Mouse (Mus musculus) retina, postnatal 1 day (tissue): ENCODE measurements around the gene Relch.
"Not testable (repeated sequence)": the region's sequence is repeated elsewhere in the genome, so short reads cannot be mapped to it uniquely, and the experiment has no call there.

Experiments
- DNase-seq: peaks from one replicate; pipeline ENCODE4 v3.0.0-alpha.2; 2012

Gene Relch

GRCm38 (mm10) chr1:105663171-105663961 is at the start of gene Relch, which contains the start of gene Pign:
Gene Relch (plus strand): TSS chr1:105663861.
Gene Pign (minus strand): TSS chr1:105663677.
- DNase-seq, result peak; percentile 100

DNA sequence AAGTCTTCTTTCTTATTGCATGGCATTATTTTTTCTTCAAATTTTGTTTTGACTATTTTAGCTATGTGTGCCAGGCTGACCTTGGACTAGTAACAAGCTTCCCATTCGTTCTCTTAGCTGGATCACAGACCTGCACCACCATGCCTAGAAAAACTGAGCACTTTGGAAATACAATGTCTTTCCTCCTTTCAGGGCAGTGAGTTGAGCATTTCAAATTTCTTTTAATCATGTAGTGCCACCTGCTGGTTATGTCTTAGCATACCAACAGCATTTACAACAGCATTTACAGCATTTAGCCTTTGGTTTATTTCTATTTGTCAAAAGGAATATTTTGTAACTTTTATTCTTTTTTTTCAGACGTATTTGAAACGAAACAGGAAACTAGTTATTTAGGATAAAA is 33.2 kb upstream of the Relch start:
- peak; percentile 66 for DNase-seq

- no peak for DNase-seq
Observed at GRCm38 (mm10) chr1:105644093-105644492, 19.6 kb upstream of the Relch start.

- no peak for DNase-seq
Observed at GRCm38 (mm10) chr1:105650650-105651049, 13.0 kb upstream of the Relch start.

GRCm38 (mm10) chr1:105653981-105654380 is 9.7 kb upstream of the Relch start:
- no peak for DNase-seq

GRCm38 (mm10) chr1:105660015-105660414 is 3.6 kb upstream of the Relch start:
- DNase-seq, result peak; percentile 71

GRCm38 (mm10) chr1:105662820-105663170 is 866 bp upstream of the Relch start:
- DNase-seq, result no peak

- DNase-seq, result peak; percentile 46
Observed at GRCm38 (mm10) chr1:105663962-105664812, 526 bp downstream of the Relch start.

GRCm38 (mm10) chr1:105669700-105670099 is 6.0 kb downstream of the Relch start:
- no peak for DNase-seq

DNA sequence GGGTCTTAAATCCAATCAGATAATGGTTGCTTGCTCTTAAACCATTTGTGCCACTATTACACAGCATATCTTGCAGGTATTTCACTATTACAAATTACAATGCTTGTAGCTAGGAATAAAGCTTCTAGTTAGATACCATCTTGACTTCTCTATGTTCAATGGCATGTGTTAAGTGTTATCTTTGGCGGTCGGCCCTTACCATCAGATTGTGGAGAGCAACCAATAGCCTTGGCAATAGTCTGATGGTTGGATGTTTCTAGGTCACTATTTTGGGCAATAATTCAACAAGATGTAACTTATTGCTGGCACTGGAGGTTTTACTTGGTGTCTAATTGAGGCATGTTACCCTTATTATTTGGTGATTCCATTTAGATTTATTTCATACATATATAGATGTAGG is 11.1 kb downstream of the Relch start:
- no peak for DNase-seq

- DNase-seq, result peak; percentile 35
Observed at GRCm38 (mm10) chr1:105680587-105680986, 16.9 kb downstream of the Relch start.

- DNase-seq, result no peak
Observed at GRCm38 (mm10) chr1:105685501-105685900, 21.8 kb downstream of the Relch start.

GRCm38 (mm10) chr1:105695581-105695980 is 31.9 kb downstream of the Relch start:
- DNase-seq, result no peak

- no peak for DNase-seq
Observed at GRCm38 (mm10) chr1:105700984-105701530, 37.4 kb downstream of the Relch start.

- no peak for DNase-seq
Observed at GRCm38 (mm10) chr1:105709415-105709814, 45.8 kb downstream of the Relch start.

DNA sequence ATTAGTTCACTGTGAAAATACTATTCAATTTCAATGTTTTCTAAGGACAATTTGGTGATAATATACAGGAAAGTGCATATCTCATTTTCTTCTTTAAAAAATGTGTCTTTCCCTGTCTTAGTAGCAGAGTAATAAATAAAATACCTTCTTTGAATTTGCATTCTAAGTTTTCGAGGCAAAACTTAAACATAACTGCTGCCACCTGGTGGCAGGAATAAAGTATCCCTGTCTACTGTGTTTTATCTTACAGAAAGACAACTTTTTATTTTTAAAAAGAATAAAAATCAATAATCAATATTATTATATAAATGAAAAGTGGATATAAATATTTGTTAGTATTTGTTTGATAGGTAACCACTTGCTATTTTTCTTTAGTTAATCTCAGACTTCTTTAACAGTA is 47.6 kb downstream of the Relch start:
- peak; percentile 32 for DNase-seq

DNA sequence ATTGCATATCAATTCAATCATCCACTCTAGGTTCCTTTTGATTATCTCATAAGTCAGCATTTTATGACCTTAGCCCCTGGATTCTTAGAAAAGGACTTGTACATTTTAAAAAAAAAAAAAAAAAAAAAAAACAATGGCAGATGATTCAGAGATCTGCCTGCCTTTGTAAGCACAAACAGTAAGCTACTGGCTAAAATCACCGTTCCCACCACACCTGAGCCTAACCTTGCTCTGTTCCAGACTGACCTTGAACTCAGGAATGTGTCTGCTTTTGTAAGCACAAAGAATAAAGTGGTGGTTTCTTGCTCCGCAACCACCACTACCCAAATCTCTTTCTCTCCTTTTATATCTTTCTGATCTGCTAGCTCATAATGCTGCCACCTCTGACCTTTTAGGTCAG is 49.2 kb downstream of the Relch start:
- no peak for DNase-seq

DNA sequence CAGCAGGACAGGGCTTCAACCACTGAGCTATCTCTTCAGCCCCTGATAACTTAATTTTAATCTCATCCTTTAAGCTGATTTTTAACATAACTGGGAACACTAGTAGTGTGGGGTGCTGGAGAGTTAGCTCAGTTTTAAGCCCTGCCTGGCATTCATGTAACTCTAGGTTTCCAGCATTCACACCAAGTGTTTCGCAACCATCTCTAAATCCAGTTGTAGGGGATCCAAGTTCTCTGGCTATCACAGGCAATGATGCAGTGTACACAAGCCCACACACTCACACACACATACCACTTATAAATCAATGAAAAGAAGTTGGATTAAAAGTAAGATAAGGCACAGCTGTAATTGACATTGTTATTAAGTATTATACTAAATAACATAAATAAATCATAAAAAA is 54.7 kb downstream of the Relch start:
- no peak for DNase-seq

DNA sequence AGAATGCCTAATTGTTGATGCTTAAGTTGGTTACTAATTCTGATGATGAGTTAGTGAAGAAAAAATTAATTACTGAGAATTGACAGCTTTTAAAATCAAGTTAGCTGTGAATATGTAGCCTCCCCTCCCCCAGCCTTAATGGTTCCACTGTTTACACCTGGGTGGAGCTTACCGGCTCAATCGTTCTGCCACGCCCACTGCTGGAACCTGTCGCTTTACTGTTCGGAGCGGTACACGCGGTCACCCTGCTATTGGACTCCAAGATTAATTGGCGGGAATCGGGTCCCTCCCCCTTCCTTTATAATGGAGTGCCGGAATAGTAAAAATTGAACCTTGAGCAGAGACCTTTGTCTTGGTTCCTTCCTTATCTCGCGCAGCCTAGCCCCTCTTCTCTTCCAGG is 65.6 kb downstream of the Relch start:
- not testable (repeated sequence) for DNase-seq

DNA sequence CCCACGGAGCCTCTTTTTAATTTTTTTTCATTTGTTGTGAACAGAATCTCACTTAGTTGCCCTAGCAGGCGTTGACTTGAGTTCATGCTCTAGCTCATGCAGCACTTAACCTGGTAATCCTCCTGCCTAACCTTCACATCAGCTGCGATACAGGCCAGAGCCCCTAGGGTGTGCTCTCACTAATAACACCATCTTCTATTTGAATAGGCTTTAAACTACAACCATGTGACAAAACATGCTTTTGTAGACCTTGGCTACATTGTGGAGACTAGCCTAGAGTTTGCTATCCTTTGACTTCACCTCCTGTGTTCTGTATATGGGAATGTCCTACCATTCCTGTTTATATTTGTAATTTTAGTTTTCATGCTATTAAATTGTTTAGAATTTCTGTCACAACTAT is 71.7 kb downstream of the Relch start:
- DNase-seq, result peak; percentile 16

DNA sequence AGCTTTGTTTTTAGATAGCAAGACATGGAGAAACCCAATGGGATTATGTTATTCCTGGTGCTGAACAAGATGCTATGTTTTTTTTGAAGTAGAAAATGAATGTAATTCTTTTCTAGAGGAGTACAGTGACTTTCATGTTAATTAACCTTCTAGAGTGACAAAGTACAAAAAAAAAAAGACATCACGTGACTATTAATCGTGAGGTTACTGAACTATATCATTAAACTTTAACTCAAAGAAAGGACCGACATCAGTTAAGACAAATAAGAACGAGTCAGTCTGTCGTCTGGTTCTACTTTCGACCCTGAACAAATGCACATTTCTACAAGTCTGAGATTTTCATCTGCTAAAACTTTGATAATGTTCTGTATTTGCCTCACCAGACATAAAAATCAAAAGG is 74.7 kb downstream of the Relch start:
- DNase-seq, result no peak

- no peak for DNase-seq
Observed at GRCm38 (mm10) chr1:105739493-105739892, 75.8 kb downstream of the Relch start.

- DNase-seq, result no peak
Observed at GRCm38 (mm10) chr1:105742481-105742880, 78.8 kb downstream of the Relch start.

- DNase-seq, result no peak
Observed at GRCm38 (mm10) chr1:105746444-105746843, 82.8 kb downstream of the Relch start.
